Mouse (Mus musculus): Measurements from ENCODE around the gene Vgll2.

DNA sequence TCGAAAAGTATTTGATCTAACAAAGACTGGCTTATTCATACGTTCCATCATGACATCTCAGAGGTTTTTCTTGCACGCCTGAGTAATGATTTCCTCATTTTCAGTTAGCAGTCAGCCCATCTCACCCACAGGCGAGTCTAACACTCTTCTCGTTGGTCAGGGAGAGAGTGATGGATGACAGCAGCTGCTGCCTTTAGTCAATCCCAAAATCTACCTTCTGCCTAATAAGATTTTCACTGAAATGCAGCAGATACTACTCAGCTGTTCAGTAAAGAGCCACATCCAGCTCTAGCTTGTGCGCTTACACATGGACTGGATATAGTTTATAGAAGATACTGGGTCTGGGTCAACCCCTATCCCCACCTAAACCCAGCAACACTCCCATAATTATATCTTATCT lies 40.7 kb upstream of the Vgll2 start:
- TF ChIP-seq CTCF (IDR thresholded peaks at IDR 0.05; ENCODE audit: low read depth, low read length) (no peak), EP300 (IDR thresholded peaks at IDR 0.05; ENCODE audit: insufficient read depth, low read depth, low read length) (no peak), POLR2A (IDR thresholded peaks at IDR 0.05; ENCODE audit: insufficient read depth, low read length) (no peak)
